Mouse (Mus musculus) hindbrain, embryonic 14.5 days (tissue): Measurements from ENCODE around the gene Ptgdr2. TPM values are rescaled to one million over a fixed set of nuclear protein-coding genes. Genes with fewer than 3 reads are reported as not detected.

Experiments
- ATAC-seq: fragments of 200-750 bp; cut with Nextera tagmentation; 2 replicates; pipeline ENCODE4 v1.8.0; 2017; ENCODE audit warnings: moderate number of reproducible peaks, mild to moderate bottlenecking, moderate TSS enrichment, moderate library complexity; ENCODE audit not compliant: low FRiP score
- DNase-seq: peaks from one replicate; pipeline ENCODE4 v3.0.0-alpha.2; 2015; ENCODE audit warnings: low spot score
- H3K27ac ChIP-seq: fragments of 300-500 bp; sonication (generic); 2 replicates; pipeline ENCODE4 v1.5.1; 2014; ENCODE audit warnings: mild to moderate bottlenecking, moderate library complexity
- H3K27me3 ChIP-seq: fragments of 300-500 bp; sonication (generic); 2 replicates; pipeline ENCODE4 v1.6.1; 2014; ENCODE audit warnings: mild to moderate bottlenecking, low read length, mixed read lengths; ENCODE audit not compliant: control insufficient read depth, insufficient read depth
- H3K36me3 ChIP-seq: fragments of 300-500 bp; sonication (generic); replicated peaks from 2 replicates; pipeline ENCODE4 v1.6.1; 2014; ENCODE audit not compliant: control insufficient read depth, insufficient read depth
- H3K4me1 ChIP-seq: fragments of 300-500 bp; sonication (generic); replicated peaks from 2 replicates; pipeline ENCODE4 v1.6.1; 2014; ENCODE audit warnings: antibody characterized with exemption, low read length, mixed read lengths; ENCODE audit not compliant: control insufficient read depth, insufficient read depth
- H3K4me2 ChIP-seq: fragments of 300-500 bp; sonication (generic); replicated peaks from 2 replicates; pipeline ENCODE4 v1.6.1; 2014; ENCODE audit warnings: mild to moderate bottlenecking, moderate library complexity
- H3K4me3 ChIP-seq: fragments of 300-500 bp; sonication (generic); replicated peaks from 2 replicates; pipeline ENCODE4 v1.5.1; 2014; ENCODE audit warnings: mild to moderate bottlenecking, low read length
- H3K9ac ChIP-seq: fragments of 300-500 bp; sonication (generic); 2 replicates; pipeline ENCODE4 v1.6.1; 2014
- H3K9me3 ChIP-seq: fragments of 300-500 bp; sonication (generic); 2 replicates; pipeline ENCODE4 v1.6.1; 2016; ENCODE audit warnings: low read length; ENCODE audit not compliant: control insufficient read depth
- WGBS: fragments of 180-500 bp; shearing (Covaris S2); extraction: QIAGEN DNeasy Blood & Tissue Kit; methylation state at CpG from one replicate; pipeline ENCODE4 v1.1.7; 2014; 5-methylcytosine and 5-hydroxymethylcytosine counted together
- polyA plus RNA-seq: library from polyadenylated mRNA; unstranded; fragments of >200 nt; fragmentation: Nextera tagmentation; extraction: Ambion mirVana; gene quantifications from 2 replicates; pipeline ENCODE4 v1.2.1, GENCODE M21; 2014

The Ptgdr2 gene
- polyA plus RNA-seq, 1 experiment from 2014 or later: 0.24 TPM

DNA sequence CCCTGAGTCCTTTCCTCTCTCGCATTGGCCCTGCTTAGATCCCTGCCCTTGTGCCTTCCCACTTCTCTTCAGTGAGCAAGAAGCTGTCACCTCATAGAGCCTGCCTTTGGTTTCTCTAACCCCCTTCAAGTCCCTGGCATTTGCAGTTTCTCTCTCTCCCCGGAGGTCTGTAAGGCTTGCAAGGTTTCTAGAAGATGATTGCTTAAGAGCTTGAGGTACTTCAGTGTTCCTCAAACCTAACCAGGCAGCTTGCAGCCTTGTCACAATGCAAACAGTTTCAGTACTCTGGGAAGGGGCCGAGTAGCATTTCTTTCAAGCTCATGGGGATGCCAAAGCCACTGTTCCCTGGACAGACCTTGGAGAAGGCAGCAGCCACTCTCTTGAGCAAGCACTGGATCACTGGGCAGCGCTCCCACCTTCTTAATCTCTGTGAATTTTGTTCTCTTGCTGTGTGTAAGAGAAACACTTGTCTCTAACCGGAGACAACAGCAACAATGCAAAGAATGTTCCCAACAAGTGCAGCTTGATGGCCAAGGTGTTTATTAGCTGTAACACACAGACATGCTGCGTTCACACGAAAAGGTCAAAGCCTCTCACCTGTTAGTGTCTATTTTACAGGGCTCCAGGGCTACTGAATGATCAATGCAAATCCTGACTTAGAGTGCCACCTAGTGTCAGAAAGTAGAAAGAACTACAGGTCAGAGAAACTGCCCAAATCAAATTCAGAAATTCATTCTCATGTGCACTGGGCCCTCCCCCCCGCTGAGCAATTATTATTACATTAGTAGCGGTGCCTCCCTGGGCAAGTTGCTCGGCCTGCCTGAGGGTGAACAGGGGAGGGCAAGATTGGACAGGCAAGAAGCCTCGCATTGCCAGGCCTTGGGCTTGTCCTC lies 22.4 kb downstream of the Ptgdr2 start:
- Histone ChIP-seq H3K4me1 (0 out of 2 replicates have a peak, but pooled peaks cover 2% of the 10 kb centered on the region), H3K4me2 (peak overlapping the region; percentile 28), H3K9ac (peak overlapping the region; percentile 26; the same call in 1 of the 2 replicates), H3K27ac (no peak overlapping the region), H3K4me3 (no peak overlapping the region), H3K27me3 (no peaks in the 10 kb centered on the region), H3K36me3 (no peaks in the 10 kb centered on the region), H3K9me3 (no peaks in the 10 kb centered on the region)
- ATAC-seq: peak; percentile 79; the same call in 1 of the 2 replicates
- peak; percentile 90 for DNase-seq
- WGBS: 35% methylated on average over 11 of the region's 11 CpGs

GRCm38 (mm10) chr19:10959978-10960346 lies 23.0 kb downstream of the Ptgdr2 start:
- H3K4me2 ChIP-seq: peak overlapping the region; percentile 28
- H3K36me3 ChIP-seq: no peaks in the 10 kb centered on the region
- no peaks in the 10 kb centered on the region for H3K27me3 ChIP-seq
- H3K4me3 ChIP-seq: no peak overlapping the region
- WGBS: 36% methylated on average over 12 of the region's 12 CpGs
- DNase-seq (no peak), ATAC-seq (peak; percentile 9; the same call in 1 of the 2 replicates)
- no peak overlapping the region for H3K27ac ChIP-seq
- H3K9ac ChIP-seq: peak overlapping the region; percentile 26; the same call in 1 of the 2 replicates
- H3K4me1 ChIP-seq: 0 out of 2 replicates have a peak, but pooled peaks cover 2% of the 10 kb centered on the region
- no peaks in the 10 kb centered on the region for H3K9me3 ChIP-seq

GRCm38 (mm10) chr19:10965721-10966120 lies 28.8 kb downstream of the Ptgdr2 start:
- Histone ChIP-seq H3K27ac (no peak overlapping the region), H3K9me3 (no peaks in the 10 kb centered on the region), H3K36me3 (no peaks in the 10 kb centered on the region), H3K4me3 (no peak overlapping the region), H3K9ac (no peak overlapping the region), H3K27me3 (no peaks in the 10 kb centered on the region), H3K4me1 (no peaks in the 10 kb centered on the region), H3K4me2 (no peak overlapping the region)
- WGBS: 91% methylated on average over 7 of the region's 7 CpGs
- DNase-seq (no peak), ATAC-seq (no peak)

GRCm38 (mm10) chr19:10968578-10968977 lies 31.6 kb downstream of the Ptgdr2 start:
- DNase-seq (no peak), ATAC-seq (no peak)
- Histone ChIP-seq H3K4me1 (no peaks in the 10 kb centered on the region), H3K4me3 (no peak overlapping the region), H3K4me2 (no peak overlapping the region), H3K9ac (no peak overlapping the region), H3K36me3 (no peaks in the 10 kb centered on the region), H3K27ac (no peak overlapping the region), H3K9me3 (no peaks in the 10 kb centered on the region), H3K27me3 (no peaks in the 10 kb centered on the region)
- WGBS: 92% methylated on average over 7 of the region's 7 CpGs

DNA sequence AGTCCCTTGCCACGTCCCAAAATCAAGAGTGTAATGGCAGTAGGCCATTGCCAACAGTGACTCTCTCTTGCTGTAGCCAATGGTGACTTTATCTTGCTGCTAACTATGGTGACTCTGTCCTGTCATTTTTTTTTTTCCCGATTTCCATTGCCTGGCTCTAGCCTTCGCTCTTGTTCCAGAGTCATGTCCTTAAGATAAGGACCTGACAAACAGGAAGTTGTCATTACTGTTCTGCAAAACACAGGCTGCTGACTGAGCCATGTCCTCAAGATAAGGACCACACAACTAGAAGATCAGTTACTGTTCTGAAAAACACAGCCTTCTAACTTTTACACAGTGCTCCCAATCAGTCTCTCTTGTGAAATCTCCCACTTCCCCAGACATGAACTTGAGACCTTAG lies 33.5 kb downstream of the Ptgdr2 start:
- DNase-seq: no peak

DNA sequence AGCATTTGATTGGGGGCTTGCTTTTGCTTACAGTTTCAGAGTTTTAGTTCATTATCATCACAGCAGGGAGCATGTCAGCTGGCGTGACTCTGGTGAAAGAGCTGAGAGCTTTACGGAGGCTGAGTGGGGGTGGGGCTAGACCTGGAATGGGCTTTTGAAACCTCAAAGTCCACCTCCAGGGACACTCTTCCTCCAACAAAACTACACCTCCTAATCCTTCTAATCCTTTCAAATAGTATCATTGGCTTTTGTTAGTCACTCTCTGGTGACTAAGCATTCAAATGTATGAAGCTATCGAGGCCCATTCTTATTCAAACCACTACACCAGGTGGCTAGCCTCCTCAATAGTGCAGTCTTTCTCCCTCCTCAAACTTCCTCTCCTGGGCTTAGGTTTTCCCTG lies 35.7 kb downstream of the Ptgdr2 start:
- ATAC-seq: no peak
- WGBS: 49% methylated on average over 3 of the region's 3 CpGs
- Histone ChIP-seq H3K27me3 (no peaks in the 10 kb centered on the region), H3K36me3 (no peaks in the 10 kb centered on the region), H3K4me2 (no peak overlapping the region), H3K9me3 (no peaks in the 10 kb centered on the region), H3K27ac (no peak overlapping the region), H3K4me1 (no peaks in the 10 kb centered on the region), H3K9ac (no peak overlapping the region), H3K4me3 (no peak overlapping the region)
- no peak for DNase-seq

More for the DNA sequence above, 33.5 kb downstream of the Ptgdr2 start:
- Histone ChIP-seq H3K4me1 (no peaks in the 10 kb centered on the region), H3K4me2 (no peak overlapping the region), H3K4me3 (no peak overlapping the region), H3K36me3 (no peaks in the 10 kb centered on the region), H3K9me3 (no peaks in the 10 kb centered on the region), H3K9ac (no peak overlapping the region), H3K27ac (no peak overlapping the region), H3K27me3 (no peaks in the 10 kb centered on the region)
- ATAC-seq: no peak
- 84% methylated on average over 3 of the region's 3 CpGs for whole genome bisulfite sequencing

- H3K4me2 ChIP-seq: no peak overlapping the region
- no peaks in the 10 kb centered on the region for H3K4me1 ChIP-seq
- no peak for DNase-seq
- no peaks in the 10 kb centered on the region for H3K9me3 ChIP-seq
- no peak overlapping the region for H3K4me3 ChIP-seq
- no peaks in the 10 kb centered on the region for H3K27me3 ChIP-seq
- H3K36me3 ChIP-seq: no peaks in the 10 kb centered on the region
- 80% methylated on average over 2 of the region's 2 CpGs for WGBS
- ATAC-seq: no peak
- no peak overlapping the region for H3K27ac ChIP-seq
- no peak overlapping the region for H3K9ac ChIP-seq
These were observed 36.2 kb downstream of the Ptgdr2 start for GRCm38 (mm10) chr19:10973187-10973586.

GRCm38 (mm10) chr19:10974238-10974865 lies 37.4 kb downstream of the Ptgdr2 start, which contains the start of gene Ms4a10:
TSS of gene Ms4a10 (minus strand) at chr19:10974670.
- no peaks in the 10 kb centered on the region for H3K27me3 ChIP-seq
- no peak for ATAC-seq
- 75% methylated on average over 4 of the region's 4 CpGs for WGBS

GRCm38 (mm10) chr19:10975187-10975586 lies 38.2 kb downstream of the Ptgdr2 start:
- ATAC-seq: no peak

More at GRCm38 (mm10) chr19:10974238-10974865, 37.4 kb downstream of the Ptgdr2 start, which contains the start of gene Ms4a10:
- no peaks in the 10 kb centered on the region for H3K36me3 ChIP-seq
- H3K9ac ChIP-seq: no peak within 1 kb of the TSS
- no peaks in the 10 kb centered on the region for H3K9me3 ChIP-seq
- H3K4me2 ChIP-seq: no peak within 1 kb of the TSS
- DNase-seq: no peak
- no peaks in the 10 kb centered on the region for H3K4me1 ChIP-seq
- H3K27ac ChIP-seq: no peak within 1 kb of the TSS
- H3K4me3 ChIP-seq: no peak within 1 kb of the TSS

More at GRCm38 (mm10) chr19:10975187-10975586, 38.2 kb downstream of the Ptgdr2 start:
- Histone ChIP-seq H3K9me3 (no peaks in the 10 kb centered on the region), H3K4me3 (no peak overlapping the region), H3K36me3 (no peaks in the 10 kb centered on the region), H3K9ac (no peak overlapping the region), H3K27me3 (no peaks in the 10 kb centered on the region), H3K4me1 (no peaks in the 10 kb centered on the region), H3K27ac (no peak overlapping the region), H3K4me2 (no peak overlapping the region)
- WGBS: 80% methylated on average over 2 of the region's 2 CpGs
- DNase-seq: no peak
